Mouse (Mus musculus) kidney, adult 2 months (tissue): ENCODE results near the gene Pstpip1. TPM values are rescaled to one million over a fixed set of nuclear protein-coding genes. Genes with fewer than 3 reads are reported as not detected.

ENCODE experiments used
- DNase-seq: peaks from one replicate; pipeline ENCODE4 v3.0.0; 2021
- H3K27ac ChIP-seq: fragments of 200-500 bp; 2 replicates; pipeline ENCODE4 v1.5.1; 2012; ENCODE audit warnings: low read depth, low read length, control low read depth, inconsistent platforms; ENCODE audit not compliant: insufficient read depth
- H3K27me3 ChIP-seq: fragments of 200-500 bp; replicated peaks from 2 replicates; pipeline ENCODE4 v1.6.1; 2012; ENCODE audit warnings: mild to moderate bottlenecking, moderate library complexity, low read length, inconsistent platforms; ENCODE audit not compliant: control insufficient read depth, insufficient read depth
- H3K36me3 ChIP-seq: fragments of 200-500 bp; 2 replicates; pipeline ENCODE4 v1.6.1; 2012; ENCODE audit warnings: mild to moderate bottlenecking, moderate library complexity, low read length, inconsistent platforms; ENCODE audit not compliant: control insufficient read depth, insufficient read depth
- H3K4me1 ChIP-seq: fragments of 200-500 bp; 2 replicates; pipeline ENCODE4 v1.6.1; 2011; ENCODE audit warnings: low read length; ENCODE audit not compliant: control insufficient read depth, insufficient read depth
- H3K4me3 ChIP-seq: fragments of 200-500 bp; 2 replicates; pipeline ENCODE4 v1.5.1; 2011; ENCODE audit warnings: mild to moderate bottlenecking, low read depth, low read length, control low read depth; ENCODE audit not compliant: insufficient read depth
- CTCF ChIP-seq: fragments of 200-500 bp; conservative IDR thresholded peaks from 2 replicates; pipeline ENCODE4 v1.5.1; 2011; ENCODE audit warnings: low read depth, mild to moderate bottlenecking, control low read depth, low read length, moderate library complexity, mixed read lengths; ENCODE audit not compliant: insufficient read depth, insufficient read length
- POLR2A ChIP-seq: fragments of 200-500 bp; IDR thresholded peaks from one replicate; pipeline ENCODE4 v1.6.1; 2011; ENCODE audit warnings: low read depth, low read length, control low read depth
- WGBS: fragments of 180-500 bp; shearing (Covaris S2); methylation state at CpG from one replicate; pipeline ENCODE4 v1.1.7; 2018; 5-methylcytosine and 5-hydroxymethylcytosine counted together
- polyA plus RNA-seq: library from polyadenylated mRNA; depleted of rRNA; stranded (reverse); fragments of >200 nt; gene quantifications from 2 replicates; pipeline ENCODE4 v1.2.3, GENCODE M21; 2012; rRNA removed

Pstpip1 gene
- polyA plus RNA-seq, 1 experiment, result 3.3 TPM

- Histone ChIP-seq H3K27me3 (no peaks in the 10 kb centered on the region), H3K36me3 (no peaks in the 10 kb centered on the region), H3K4me3 (no peak overlapping the region), H3K4me1 (no peaks in the 10 kb centered on the region), H3K27ac (no peak overlapping the region)
- 86% methylated on average over 6 of the region's 6 CpGs for WGBS
- DNase-seq, result no peak
- TF ChIP-seq POLR2A (no peak), CTCF (no peak)
Observed at GRCm38 (mm10) chr9:56167690-56168089, 77.9 kb downstream of the Pstpip1 start.

GRCm38 (mm10) chr9:56175316-56175715, 85.6 kb downstream of the Pstpip1 start:
- Histone ChIP-seq H3K27ac (no peak overlapping the region), H3K4me1 (no peaks in the 10 kb centered on the region), H3K4me3 (no peak overlapping the region), H3K36me3 (no peaks in the 10 kb centered on the region), H3K27me3 (no peaks in the 10 kb centered on the region)
- 88% methylated on average over 3 of the region's 3 CpGs for WGBS
- DNase-seq, result no peak
- no peak for TF ChIP-seq POLR2A
- no peak for TF ChIP-seq CTCF

GRCm38 (mm10) chr9:56177354-56177753, 87.6 kb downstream of the Pstpip1 start:
- TF ChIP-seq POLR2A (no peak), CTCF (no peak)
- 83% methylated on average over 4 of the region's 4 CpGs for WGBS
- no peaks in the 10 kb centered on the region for H3K4me1 ChIP-seq
- no peak overlapping the region for H3K27ac ChIP-seq
- no peak for DNase-seq
- H3K36me3 ChIP-seq, result no peaks in the 10 kb centered on the region
- H3K4me3 ChIP-seq, result no peak overlapping the region
- no peaks in the 10 kb centered on the region for H3K27me3 ChIP-seq

Other genes with a start within 250 kb of the Pstpip1 start
- 4.1 and 4.8 TPM in 2 replicates for gene Scaper, start 151.8 kb upstream of the Pstpip1 start, polyA plus RNA-seq
- not detected in 2 replicates for gene 4930563M21Rik, start 79.4 kb upstream of the Pstpip1 start, polyA plus RNA-seq
- gene Rcn2, start 48.1 kb upstream of the Pstpip1 start, polyA plus RNA-seq, result 24.4 and 39.9 TPM in 2 replicates
- 320 and 328 TPM in 2 replicates for gene Tspan3, start 75.5 kb downstream of the Pstpip1 start, polyA plus RNA-seq